Mouse (Mus musculus) right cerebral cortex, postnatal 36 days (tissue): Measurements from ENCODE around the gene Cetn4.

ENCODE experiments used
- DNase-seq, 2 experiments: peaks; one replicate each; pipeline ENCODE4 v3.0.0; 2022; ENCODE audit warnings: low spot score in 2 of 2, mixed read lengths in 1 of 2

Gene Cetn4

GRCm38 (mm10) chr3:37302685-37303084, 9.8 kb downstream of the Cetn4 start:
- no peak for DNase-seq

GRCm38 (mm10) chr3:37299470-37299869, 13.0 kb downstream of the Cetn4 start:
- DNase-seq, result no peak

GRCm38 (mm10) chr3:37292654-37293053, 19.9 kb downstream of the Cetn4 start:
- DNase-seq, result no peak

- DNase-seq, result no peak
Measured at GRCm38 (mm10) chr3:37291929-37292328, 20.6 kb downstream of the Cetn4 start.

- no peak for DNase-seq
Measured at GRCm38 (mm10) chr3:37290881-37291541, 21.5 kb downstream of the Cetn4 start.

GRCm38 (mm10) chr3:37289237-37289636, 23.3 kb downstream of the Cetn4 start:
- DNase-seq, result no peak

- DNase-seq, result no peak
Measured at GRCm38 (mm10) chr3:37283234-37283633, 29.3 kb downstream of the Cetn4 start.

- DNase-seq, result no peak
Measured at GRCm38 (mm10) chr3:37282299-37282922, 30.1 kb downstream of the Cetn4 start.

- DNase-seq, result no peak
Measured at GRCm38 (mm10) chr3:37280871-37281270, 31.6 kb downstream of the Cetn4 start.

- DNase-seq, result no peak
Measured at GRCm38 (mm10) chr3:37280221-37280620, 32.3 kb downstream of the Cetn4 start.

- no peak for DNase-seq
Measured at GRCm38 (mm10) chr3:37274661-37275060, 37.8 kb downstream of the Cetn4 start.

GRCm38 (mm10) chr3:37273092-37273491, 39.4 kb downstream of the Cetn4 start:
- DNase-seq, result no peak

- DNase-seq, result peak; percentile 32 to 50
Measured at GRCm38 (mm10) chr3:37271209-37271608, 41.3 kb downstream of the Cetn4 start.

GRCm38 (mm10) chr3:37269926-37270325, 42.6 kb downstream of the Cetn4 start:
- DNase-seq, result no peak

GRCm38 (mm10) chr3:37268338-37268737, 44.2 kb downstream of the Cetn4 start:
- DNase-seq, result peak; percentile 28 to 47

- peak; percentile 67 to 85 for DNase-seq
Measured at GRCm38 (mm10) chr3:37259331-37259999, 53.0 kb downstream of the Cetn4 start.

- no peak for DNase-seq
Measured at GRCm38 (mm10) chr3:37257776-37258175, 54.7 kb downstream of the Cetn4 start.
